10 mouse cellular contexts compared by ENCODE assay signal in genomic region chr3:82111986-82112385, GRCm38 (mm10). TPM values are rescaled to one million over a fixed set of nuclear protein-coding genes. Genes with fewer than 3 reads are reported as not detected.
DNase-seq lines count a peak whose midpoint lies in the region; ATAC-seq lines count a peak whose summit lies in the region.
"Had no signal": no experiment of that assay in that cellular context is flagged by ENCODE, and none has a peak within 500 bp of the region (broad histone marks: within the 10 kb centered on the region; RNA-seq: fewer than 3 reads in every experiment).

No protein-coding gene starts in this region.

- H3K9ac ChIP-seq in heart, embryonic 12.5 days, result peak overlapping the region; percentile 16; the same call in 1 of the 2 replicates
- H3K9ac ChIP-seq: embryonic facial prominence, embryonic 15.5 days had no signal

- H3K27me3 ChIP-seq in heart, embryonic 12.5 days (replicated peaks), result no peaks in the 10 kb centered on the region
- H3K27me3 ChIP-seq: embryonic facial prominence, embryonic 15.5 days had no signal

- peaks cover 15% of the 10 kb centered on the region for H3K4me1 ChIP-seq in heart, embryonic 12.5 days (replicated peaks)
- H3K4me1 ChIP-seq: embryonic facial prominence, embryonic 15.5 days had no signal

- H3K4me2 ChIP-seq in heart, embryonic 12.5 days, result peak overlapping the region; percentile 32
- H3K4me2 ChIP-seq: embryonic facial prominence, embryonic 15.5 days had no signal

- H3K36me3 ChIP-seq in heart, embryonic 12.5 days, result peaks cover 20% of the 10 kb centered on the region; the same call in 1 of the 2 replicates
- H3K36me3 ChIP-seq: embryonic facial prominence, embryonic 15.5 days had no signal

- no peak overlapping the region for H3K4me3 ChIP-seq in heart, embryonic 12.5 days
- H3K4me3 ChIP-seq: embryonic facial prominence, embryonic 15.5 days had no signal

- peak overlapping the region; percentile 85 for H3K27ac ChIP-seq in heart, embryonic 12.5 days (ENCODE audit: poor library complexity, severe bottlenecking)
- H3K27ac ChIP-seq: embryonic facial prominence, embryonic 15.5 days; macrophage had no signal

- DNase-seq in ovary, adult 18-20 months (ENCODE audit: low spot score), result peak; percentile 60
- no peak for DNase-seq in ovary, postnatal 10 days (ENCODE audit: low spot score)
- DNase-seq in kidney, postnatal 14 days, result peak; percentile 51
- peak; percentile 34 for DNase-seq in testis, postnatal 14 days (ENCODE audit: low spot score)
- no peak for DNase-seq in thymus, postnatal 25 days
- no peak for DNase-seq in cerebellum, postnatal 14 days
- DNase-seq: cerebellum, adult 18-20 months had no signal

- 9% methylated on average over 3 of the region's 3 CpGs for WGBS in heart, embryonic 12.5 days

- no peaks in the 10 kb centered on the region for H3K9me3 ChIP-seq in heart, embryonic 12.5 days (replicated peaks)
- H3K9me3 ChIP-seq: embryonic facial prominence, embryonic 15.5 days had no signal

- peak; percentile 42; the same call in 1 of the 2 replicates for ATAC-seq in heart, embryonic 12.5 days (ENCODE audit: insufficient number of reproducible peaks, low FRiP score)

RNA-seq across cellular contexts. Expression of gene Gucy1a1, which starts 33.6 kb away (rescaled TPM):
- polyA plus RNA-seq in heart, embryonic 12.5 days (2016; fragmentation: Nextera tagmentation; extraction: Ambion mirVana), result 51.3 and 53.3 TPM in 2 replicates

RNA-seq across cellular contexts. Expression of gene Gucy1b1, which starts 37.5 kb away (rescaled TPM):
- polyA plus RNA-seq in heart, embryonic 12.5 days (2016; fragmentation: Nextera tagmentation; extraction: Ambion mirVana), result 61.4 and 62.6 TPM in 2 replicates

Comparison
In these comparisons a context has a peak if more than half of its experiments do, and no peak if none do; other contexts are left out.
1. DNase-seq: peak in ovary, adult 18-20 months (single experiment), kidney, postnatal 14 days (single experiment) and testis, postnatal 14 days (single experiment); none in ovary, postnatal 10 days (single experiment), thymus, postnatal 25 days (single experiment) and cerebellum, postnatal 14 days (0 of 2).